Mouse (Mus musculus) midbrain, postnatal 0 days (tissue): ENCODE measurements around the gene Ppp4r1. TPM values are rescaled to one million over a fixed set of nuclear protein-coding genes. Genes with fewer than 3 reads are reported as not detected.

Experiments
- ATAC-seq: fragments of 200-750 bp; cut with Nextera tagmentation; 2 replicates; pipeline ENCODE4 v1.8.0; 2017; ENCODE audit warnings: moderate number of reproducible peaks, mild to moderate bottlenecking, moderate TSS enrichment, moderate library complexity; ENCODE audit not compliant: low FRiP score
- DNase-seq: peaks from one replicate; pipeline ENCODE4 v3.0.0-alpha.2; 2015; ENCODE audit warnings: low spot score
- H3K27ac ChIP-seq: fragments of 300-500 bp; sonication (generic); 2 replicates; pipeline ENCODE4 v1.5.1; 2014; ENCODE audit warnings: low read depth, mild to moderate bottlenecking, low read length, mixed read lengths
- H3K27me3 ChIP-seq: fragments of 300-500 bp; sonication (generic); 2 replicates; pipeline ENCODE4 v1.6.1; 2014; ENCODE audit warnings: low read length, control low read depth, mixed read lengths; ENCODE audit not compliant: insufficient read depth
- H3K36me3 ChIP-seq: fragments of 300-500 bp; sonication (generic); 2 replicates; pipeline ENCODE4 v1.6.1; 2014; ENCODE audit warnings: low read length, control low read depth, mixed read lengths; ENCODE audit not compliant: insufficient read depth
- H3K4me1 ChIP-seq: fragments of 300-500 bp; sonication (generic); 2 replicates; pipeline ENCODE4 v1.6.1; 2014; ENCODE audit warnings: mild to moderate bottlenecking, control low read depth, antibody characterized with exemption, low read length, mixed read lengths; ENCODE audit not compliant: insufficient read depth
- H3K4me2 ChIP-seq: fragments of 300-500 bp; sonication (generic); 2 replicates; pipeline ENCODE4 v1.6.1; 2014; ENCODE audit warnings: low read depth, mild to moderate bottlenecking, low read length, mixed read lengths; ENCODE audit not compliant: poor library complexity, severe bottlenecking
- H3K4me3 ChIP-seq: fragments of 300-500 bp; sonication (generic); 2 replicates; pipeline ENCODE4 v1.5.1; 2014; ENCODE audit warnings: low read depth, mild to moderate bottlenecking, low read length, moderate library complexity
- H3K9ac ChIP-seq: fragments of 300-500 bp; sonication (generic); replicated peaks from 2 replicates; pipeline ENCODE4 v1.6.1; 2014; ENCODE audit warnings: mild to moderate bottlenecking, low read length, moderate library complexity, mixed read lengths; ENCODE audit not compliant: poor library complexity, severe bottlenecking
- H3K9me3 ChIP-seq: fragments of 300-500 bp; sonication (generic); 2 replicates; pipeline ENCODE4 v1.6.1; 2016; ENCODE audit warnings: low read length, control low read depth
- CTCF ChIP-seq: IDR thresholded peaks from 2 replicates; pipeline ENCODE4 v1.5.1; 2016; ENCODE audit warnings: antibody characterized with exemption, mild to moderate bottlenecking
- WGBS: fragments of 180-500 bp; shearing (Covaris S2); extraction: QIAGEN DNeasy Blood & Tissue Kit; methylation state at CpG from one replicate; pipeline ENCODE4 v1.1.7; 2014; 5-methylcytosine and 5-hydroxymethylcytosine counted together
- polyA plus RNA-seq: library from polyadenylated mRNA; unstranded; fragments of >200 nt; fragmentation: Nextera tagmentation; extraction: Ambion mirVana; gene quantifications from 2 replicates; pipeline ENCODE4 v1.2.1, GENCODE M21; 2015
- total RNA-seq: library from RNA; depleted of rRNA; stranded (reverse); fragments of >200 nt; gene quantifications from 2 replicates; pipeline ENCODE4 v1.2.3, GENCODE M21; 2014

The Ppp4r1 gene
- total and polyA plus RNA-seq, 2 experiments from 2014 or later: 28.6 to 45.6 TPM

DNA sequence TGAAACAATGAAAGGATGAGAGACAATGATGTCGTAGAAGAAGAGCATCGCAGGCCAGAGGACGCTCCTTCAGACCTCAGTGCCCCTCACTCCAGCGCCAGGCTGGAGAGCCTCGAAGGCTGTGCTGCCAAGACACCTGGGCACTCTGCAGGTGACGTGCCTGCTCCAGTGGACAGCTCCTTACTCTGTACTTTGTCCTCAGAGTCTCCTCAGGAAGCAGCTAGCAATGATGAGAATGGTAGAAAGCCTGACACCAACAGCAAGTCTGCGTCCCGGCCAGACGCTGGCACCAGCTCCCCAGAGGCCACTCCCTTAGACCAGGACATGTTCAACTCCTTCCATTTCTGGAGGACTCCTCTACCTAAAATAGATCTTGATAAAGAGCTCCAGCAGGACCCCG is 41.9 kb downstream of the Ppp4r1 start:
- Histone ChIP-seq H3K9me3 (no peaks in the 10 kb centered on the region), H3K4me1 (no peaks in the 10 kb centered on the region), H3K27ac (no peak overlapping the region), H3K4me2 (no peak overlapping the region), H3K9ac (no peak overlapping the region), H3K4me3 (no peak overlapping the region), H3K27me3 (no peaks in the 10 kb centered on the region), H3K36me3 (peaks cover 12% of the 10 kb centered on the region)
- no peak for TF ChIP-seq CTCF
- no peak for DNase-seq
- no peak for ATAC-seq
- WGBS: 92% methylated on average over 10 of the region's 10 CpGs

GRCm38 (mm10) chr17:65826257-65826656 is 43.9 kb downstream of the Ppp4r1 start:
- 61% methylated on average over 9 of the region's 9 CpGs for WGBS
- peaks cover 27% of the 10 kb centered on the region for H3K36me3 ChIP-seq

GRCm38 (mm10) chr17:65827119-65827840 is 44.9 kb downstream of the Ppp4r1 start:
- Histone ChIP-seq H3K4me2 (no peak overlapping the region), H3K36me3 (peaks cover 33% of the 10 kb centered on the region), H3K4me3 (no peak overlapping the region), H3K4me1 (no peaks in the 10 kb centered on the region), H3K9me3 (no peaks in the 10 kb centered on the region), H3K27ac (no peak overlapping the region), H3K9ac (no peak overlapping the region), H3K27me3 (no peaks in the 10 kb centered on the region)
- 53% methylated on average over 16 of the region's 16 CpGs for WGBS
- no peak for TF ChIP-seq CTCF
- DNase-seq: no peak
- ATAC-seq: no peak

More at GRCm38 (mm10) chr17:65826257-65826656, 43.9 kb downstream of the Ppp4r1 start:
- no peak overlapping the region for H3K4me3 ChIP-seq
- no peaks in the 10 kb centered on the region for H3K9me3 ChIP-seq
- DNase-seq: no peak
- no peaks in the 10 kb centered on the region for H3K27me3 ChIP-seq
- no peak for ATAC-seq
- TF ChIP-seq CTCF: no peak
- H3K27ac ChIP-seq: no peak overlapping the region
- no peak overlapping the region for H3K4me2 ChIP-seq
- H3K4me1 ChIP-seq: no peaks in the 10 kb centered on the region
- no peak overlapping the region for H3K9ac ChIP-seq

- Histone ChIP-seq H3K27me3 (no peaks in the 10 kb centered on the region), H3K9me3 (no peaks in the 10 kb centered on the region), H3K36me3 (peaks cover 36% of the 10 kb centered on the region), H3K4me2 (no peak overlapping the region), H3K27ac (no peak overlapping the region), H3K9ac (no peak overlapping the region), H3K4me3 (no peak overlapping the region), H3K4me1 (no peaks in the 10 kb centered on the region)
- ATAC-seq (peak; percentile 45; the same call in 1 of the 2 replicates), DNase-seq (no peak)
- WGBS: 89% methylated on average over 5 of the region's 5 CpGs
- no peak for TF ChIP-seq CTCF
Observed at GRCm38 (mm10) chr17:65827904-65828303, 45.5 kb downstream of the Ppp4r1 start.

DNA sequence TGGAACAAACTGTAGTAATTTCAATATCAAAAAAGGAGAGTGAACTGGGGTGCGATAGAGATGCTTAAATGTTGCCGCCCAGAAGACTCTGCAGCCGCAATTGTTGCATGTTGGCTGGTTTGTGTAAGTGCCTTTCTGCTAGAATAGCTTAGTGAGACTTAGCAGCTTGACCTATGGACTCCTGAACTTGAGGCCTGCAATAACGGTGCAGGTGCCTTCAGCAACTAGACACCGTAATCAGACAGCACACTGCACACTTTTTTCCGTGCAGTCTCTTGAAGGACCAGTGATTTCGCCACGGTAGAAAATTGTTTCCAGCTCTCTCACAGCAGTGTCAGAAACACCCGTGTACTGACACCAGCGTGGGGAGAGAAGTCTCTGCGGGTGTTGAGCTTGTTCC is 46.6 kb downstream of the Ppp4r1 start:
- no peak for TF ChIP-seq CTCF
- H3K4me1 ChIP-seq: no peaks in the 10 kb centered on the region
- H3K36me3 ChIP-seq: peaks cover 44% of the 10 kb centered on the region
- H3K27me3 ChIP-seq: no peaks in the 10 kb centered on the region
- no peaks in the 10 kb centered on the region for H3K9me3 ChIP-seq
- H3K4me3 ChIP-seq: no peak overlapping the region
- H3K4me2 ChIP-seq: no peak overlapping the region
- 94% methylated on average over 11 of the region's 11 CpGs for WGBS
- H3K9ac ChIP-seq: no peak overlapping the region
- no peak for DNase-seq
- H3K27ac ChIP-seq: no peak overlapping the region
- no peak for ATAC-seq

- Histone ChIP-seq H3K4me1 (no peaks in the 10 kb centered on the region), H3K9ac (no peak overlapping the region), H3K9me3 (no peaks in the 10 kb centered on the region), H3K4me3 (no peak overlapping the region), H3K27me3 (no peaks in the 10 kb centered on the region), H3K4me2 (no peak overlapping the region), H3K27ac (no peak overlapping the region), H3K36me3 (peaks cover 50% of the 10 kb centered on the region)
- no peak for DNase-seq
- no peak; the same call in 1 of the 2 replicates for TF ChIP-seq CTCF
- WGBS: 89% methylated on average over 13 of the region's 13 CpGs
- ATAC-seq: no peak
Observed at GRCm38 (mm10) chr17:65830216-65830863, 48.0 kb downstream of the Ppp4r1 start.
